Mouse (Mus musculus) cerebellum, adult 2 months (tissue): ENCODE results near the gene Oxsm.

ENCODE experiments used
- CTCF ChIP-seq: fragments of 200-500 bp; IDR thresholded peaks from 2 replicates; pipeline ENCODE4 v1.5.1; 2011; ENCODE audit warnings: low read depth, mild to moderate bottlenecking, control low read depth, low read length, moderate library complexity, borderline replicate concordance; ENCODE audit not compliant: insufficient read depth
- POLR2A ChIP-seq: fragments of 200-500 bp; IDR thresholded peaks from 2 replicates; pipeline ENCODE4 v1.6.1; 2011; ENCODE audit warnings: low read length, control low read depth, borderline replicate concordance; ENCODE audit not compliant: insufficient read depth

- TF ChIP-seq CTCF (no peak), POLR2A (no peak)
These were observed 6.1 kb upstream of the Oxsm start for GRCm38 (mm10) chr14:16255745-16256144.
